Mouse (Mus musculus) yolk sac, embryonic 10.5 days (tissue): ENCODE measurements around the gene Rps6ka3.

Source experiments
- DNase-seq: peaks from one replicate; pipeline ENCODE4 v3.0.0-alpha.2; 2017; ENCODE audit warnings: low spot score

Rps6ka3 gene

DNA sequence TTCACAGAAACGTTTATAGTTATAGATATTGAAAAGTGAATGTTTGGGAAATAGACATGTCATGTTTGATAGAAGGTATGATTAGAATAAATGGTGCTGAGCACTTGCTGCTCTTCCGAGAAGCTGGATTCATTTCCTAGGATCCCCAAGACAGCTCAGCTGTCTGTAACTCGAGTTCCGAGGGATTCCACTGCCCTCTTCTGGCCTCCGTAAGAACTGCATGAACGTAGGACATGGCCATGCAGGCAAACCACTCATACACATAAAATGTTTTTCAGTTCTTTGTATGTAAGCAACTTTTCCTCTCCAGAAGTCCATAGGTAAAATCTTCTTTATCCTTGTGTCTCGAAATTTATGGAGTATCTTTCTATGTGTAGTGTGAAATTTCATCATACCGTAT lies 111.2 kb downstream of the Rps6ka3 start:
- DNase-seq: peak; percentile 27

DNA sequence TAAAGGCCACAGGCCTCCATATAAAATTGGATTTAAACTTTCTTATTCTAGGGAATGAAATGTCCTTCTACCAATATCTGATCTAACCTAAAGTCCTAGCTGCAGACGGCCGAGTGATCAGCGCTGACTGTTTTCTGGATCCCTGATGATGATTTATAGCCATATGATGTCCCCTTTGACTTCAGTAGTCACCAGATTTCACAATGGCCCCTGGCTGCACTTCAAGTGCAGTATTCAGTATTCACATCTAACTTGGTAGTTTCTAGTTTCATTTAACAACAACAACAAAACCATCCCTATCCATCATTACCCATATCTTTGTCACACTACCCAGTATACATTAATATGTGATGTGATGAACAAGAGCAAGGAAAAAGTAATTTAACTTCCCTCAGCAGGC lies 154.4 kb downstream of the Rps6ka3 start:
- DNase-seq: no peak

DNA sequence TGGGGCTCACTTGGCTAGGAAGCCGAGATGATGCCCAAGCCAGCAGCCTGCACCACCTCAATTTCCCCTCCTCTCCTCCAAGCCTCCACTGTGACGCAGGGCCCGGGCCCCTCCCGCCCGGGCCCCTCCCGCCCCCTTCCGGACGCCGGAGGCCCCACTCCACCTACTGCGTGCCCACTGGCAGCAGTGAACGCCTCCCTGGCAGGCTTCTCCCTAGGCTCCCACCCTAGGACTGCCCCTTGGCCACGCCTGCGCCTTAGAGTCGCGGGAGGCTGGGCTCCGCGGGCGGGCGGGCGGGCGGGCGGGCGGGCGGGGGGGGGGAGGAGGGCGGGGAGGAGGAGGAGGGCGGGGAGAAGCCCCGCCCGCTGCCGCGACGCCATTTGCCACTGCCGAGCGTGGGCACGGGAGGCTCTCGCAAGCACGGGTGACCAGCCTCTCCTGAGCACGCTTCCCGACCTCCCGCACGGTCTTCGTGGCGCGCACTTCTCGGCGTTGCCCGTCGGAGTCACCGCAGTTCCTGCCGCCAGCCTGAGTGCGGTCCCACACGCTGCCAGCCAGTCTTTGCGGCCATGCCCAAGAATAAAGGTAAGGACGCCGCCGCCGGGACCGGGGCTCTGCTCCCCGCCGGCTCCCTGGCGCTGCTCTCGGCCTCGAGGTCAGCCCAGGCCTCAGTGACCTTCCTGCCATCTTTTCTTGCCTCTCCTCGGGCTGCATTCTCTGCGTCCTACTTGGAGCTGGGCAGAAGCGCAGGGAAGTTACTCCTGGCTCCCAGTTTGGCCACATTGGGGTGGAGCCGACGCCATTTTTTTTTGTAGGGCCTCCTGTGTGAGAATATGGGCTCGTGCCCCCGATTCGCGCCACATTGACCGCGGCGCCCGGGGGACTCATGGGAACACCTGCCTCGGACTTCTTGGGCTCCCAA lies 162.0 kb downstream of the Rps6ka3 start, which contains the start of gene Eif1ax:
Gene Eif1ax (plus strand): TSS at position 348 of the 922 bp plus-strand sequence.
- peak; percentile 75 for DNase-seq

DNA sequence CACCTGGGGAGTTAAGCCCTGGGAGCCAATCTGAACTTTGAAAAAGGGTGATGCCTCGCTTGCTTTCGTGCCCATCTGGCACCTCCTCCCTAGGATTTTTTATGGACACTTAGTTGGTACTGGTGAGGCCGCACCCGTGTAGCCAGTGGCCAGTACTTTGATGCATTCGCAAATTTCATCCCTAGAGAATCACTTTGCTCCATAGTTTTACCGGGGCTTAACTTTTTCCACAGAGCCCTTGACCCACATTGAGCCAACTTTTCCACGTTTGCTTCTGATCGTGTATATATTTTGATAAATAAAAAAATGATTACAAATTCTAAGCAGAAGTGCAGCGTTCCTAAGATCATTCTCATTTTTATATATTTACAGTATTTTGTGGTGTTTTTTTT lies 162.6 kb downstream of the Rps6ka3 start:
- DNase-seq: no peak

DNA sequence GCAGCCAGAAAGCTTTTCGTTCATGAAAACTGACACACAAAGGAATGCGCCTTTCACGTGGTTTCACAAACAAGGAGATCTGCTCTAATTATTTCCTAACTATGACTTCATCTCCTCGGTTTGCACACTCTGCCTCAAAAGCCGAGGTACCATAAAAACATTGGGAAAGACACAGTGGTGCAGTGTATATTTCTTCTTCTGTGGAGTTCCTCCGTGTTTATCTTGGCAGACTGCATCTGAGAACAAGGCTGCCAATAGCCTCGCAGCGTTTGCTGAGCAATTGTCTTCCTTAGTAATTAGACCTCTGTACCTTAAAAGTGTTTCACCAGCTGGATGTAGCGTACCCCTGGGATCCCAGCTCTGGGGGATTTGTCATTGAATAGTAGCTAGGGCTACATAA lies 177.0 kb downstream of the Rps6ka3 start:
- no peak for DNase-seq

DNA sequence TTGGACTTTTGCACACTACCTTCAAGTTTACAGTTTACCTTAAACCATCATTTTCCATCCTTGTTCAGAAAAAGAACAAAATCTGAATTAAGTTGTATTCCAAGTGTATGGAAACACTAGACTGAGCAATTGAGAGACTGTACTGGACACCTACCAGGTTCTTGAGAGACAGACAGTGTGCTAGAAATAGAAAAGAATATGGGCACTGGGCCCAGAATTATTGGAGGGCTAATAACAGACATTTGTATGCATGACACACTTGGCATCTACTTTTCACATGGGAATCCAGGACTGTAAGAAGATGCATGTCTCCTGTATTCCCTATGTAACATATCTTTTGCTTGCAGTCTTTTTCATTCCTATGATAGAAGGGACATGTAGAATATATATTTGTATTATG lies 178.8 kb downstream of the Rps6ka3 start:
- no peak for DNase-seq

DNA sequence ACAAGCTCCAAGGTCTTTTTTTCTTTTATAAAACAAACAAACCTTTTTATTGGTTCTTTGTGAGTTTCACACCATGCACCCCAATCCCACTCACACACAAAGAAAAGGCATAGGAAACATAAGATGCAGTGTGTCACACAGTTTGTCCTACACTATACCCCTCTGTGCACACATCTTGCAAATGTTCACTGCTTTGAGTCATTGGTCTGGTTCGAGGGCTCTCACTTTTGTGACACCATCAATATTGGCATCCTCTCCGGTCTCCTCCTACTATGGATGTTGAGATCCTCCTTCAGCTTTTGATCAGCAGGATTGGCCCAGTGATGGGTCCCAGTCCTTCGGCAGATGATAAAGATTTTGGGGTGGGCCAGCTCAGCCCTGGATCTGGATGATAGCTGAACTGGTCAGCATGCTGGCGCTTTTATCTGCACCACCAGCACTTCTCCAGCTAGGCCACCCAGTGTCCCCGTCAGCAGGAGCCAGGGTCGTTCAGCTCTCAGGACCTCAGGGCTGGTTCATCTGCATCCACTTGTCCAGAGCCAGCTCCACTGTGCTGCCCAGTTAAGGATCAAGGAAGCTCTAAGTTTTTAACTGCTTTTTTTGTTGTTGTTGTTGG lies 180.3 kb downstream of the Rps6ka3 start:
- no peak for DNase-seq

DNA sequence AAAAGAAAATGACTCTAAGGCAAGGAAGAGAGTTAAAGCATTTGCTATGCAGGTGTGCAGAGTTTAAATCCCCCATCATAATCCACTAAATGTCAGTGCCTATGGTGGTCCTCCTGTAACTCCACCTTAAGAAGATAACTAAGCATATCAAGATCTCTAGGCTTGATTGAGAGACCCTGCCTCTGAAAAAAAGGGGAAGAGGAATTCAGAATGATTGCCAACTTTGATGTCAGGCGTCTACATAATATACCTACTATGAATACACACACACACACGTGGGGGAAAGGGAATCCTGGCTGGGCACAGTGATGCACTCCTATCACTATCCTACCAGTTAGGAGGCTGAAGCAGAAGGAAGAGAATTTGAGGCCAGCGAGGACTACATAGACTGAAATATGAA lies 181.1 kb downstream of the Rps6ka3 start:
- no peak for DNase-seq

DNA sequence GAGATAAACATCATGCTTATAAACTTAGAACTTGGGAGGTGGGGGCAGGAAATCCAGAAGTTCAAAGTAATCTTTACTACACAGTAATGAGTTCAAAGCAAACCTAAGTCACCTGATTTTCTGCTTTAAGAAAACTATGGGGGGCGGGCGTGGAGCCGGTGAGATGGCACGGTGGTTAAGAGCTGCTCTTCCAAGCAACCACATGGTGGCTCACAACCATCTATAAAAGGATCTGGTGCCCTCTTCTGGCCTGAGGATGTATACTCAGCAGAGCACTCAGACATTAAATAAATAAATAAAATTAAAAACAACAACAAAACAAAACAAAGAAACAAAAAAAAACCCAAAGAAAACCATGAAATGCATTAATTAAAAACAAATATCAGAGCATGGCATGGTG lies 199.1 kb downstream of the Rps6ka3 start:
- no peak for DNase-seq

DNA sequence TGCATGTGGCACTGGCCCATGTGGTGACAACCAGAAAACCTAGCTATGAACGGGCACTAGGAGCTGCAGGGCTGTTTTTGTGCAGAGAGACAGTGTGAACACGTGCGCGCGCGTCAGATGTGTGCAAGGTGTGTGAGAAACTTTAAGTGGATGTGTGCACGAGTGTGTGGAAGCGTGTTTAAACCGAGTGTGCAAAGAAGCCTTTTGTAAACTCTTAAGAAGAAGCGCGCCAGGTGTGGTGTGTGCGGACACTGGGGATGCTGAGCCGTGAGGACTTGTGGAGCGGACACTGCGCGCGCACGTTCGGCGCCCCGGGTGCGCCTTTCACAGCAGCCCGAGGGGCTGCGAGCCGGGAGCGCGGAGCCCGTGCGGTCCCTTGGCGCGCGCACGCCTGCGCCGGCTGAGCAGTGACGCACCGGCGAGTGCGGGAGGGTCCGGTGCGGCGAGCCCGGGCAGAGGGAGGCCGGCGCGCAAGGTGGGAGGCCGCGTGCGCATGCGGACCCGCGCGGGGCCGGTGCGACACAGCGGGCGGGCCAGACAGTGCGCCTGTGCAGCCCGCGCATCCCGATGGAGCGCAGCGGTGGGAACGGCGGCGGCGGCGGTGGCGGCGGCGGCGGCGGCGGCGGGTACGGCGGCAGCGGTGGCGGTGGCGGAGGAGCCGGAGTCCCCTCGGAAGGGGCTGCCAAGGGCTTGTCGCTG lies 204.2 kb downstream of the Rps6ka3 start, which contains the start of gene Map7d2:
Gene Map7d2 (plus strand): TSS at position 443 of the 699 bp plus-strand sequence.
- no peak for DNase-seq

DNA sequence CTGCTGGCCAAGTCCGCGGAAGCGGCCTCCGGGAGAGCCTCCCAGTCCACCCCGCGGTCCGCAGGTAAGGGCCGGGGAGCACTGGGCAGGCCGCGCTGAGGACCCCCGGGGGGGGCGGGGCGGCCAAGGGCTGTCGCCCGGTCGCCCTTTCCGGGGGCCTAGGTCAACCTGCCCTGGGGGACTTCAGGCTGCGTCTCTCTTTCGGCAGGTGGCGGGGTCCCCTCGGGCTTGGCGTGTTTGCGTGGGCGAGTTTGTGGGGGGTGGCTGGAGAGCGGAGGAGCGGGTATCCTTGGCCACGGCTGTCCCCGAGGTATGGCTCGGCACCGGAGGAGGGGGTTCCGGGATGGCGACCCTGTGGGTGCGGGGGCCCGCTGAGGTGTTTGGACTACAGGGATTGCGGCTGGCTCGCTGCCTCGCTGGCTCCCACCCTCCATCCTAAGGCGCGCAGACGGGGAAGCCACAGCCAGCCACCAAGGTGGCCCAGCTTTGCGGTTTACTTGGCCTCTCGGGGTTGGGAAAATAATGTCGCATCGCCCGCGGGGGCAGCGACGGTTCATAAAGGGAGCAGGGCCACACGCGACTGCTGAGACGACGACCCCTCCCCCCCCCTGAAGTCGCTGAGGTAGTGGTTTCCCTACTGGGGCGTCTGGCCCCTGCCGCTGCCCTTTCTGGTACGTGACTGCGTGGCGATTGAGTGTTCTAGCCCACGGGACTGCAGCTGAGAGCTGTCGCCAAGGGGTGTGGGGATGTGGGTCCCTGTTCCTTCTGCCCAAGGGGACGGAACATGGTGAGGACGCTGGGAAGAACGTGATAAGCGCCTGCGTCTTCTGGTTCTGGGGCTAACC lies 204.9 kb downstream of the Rps6ka3 start:
- DNase-seq: no peak
